13 mouse cellular contexts compared by ENCODE assay signal in the genomic region with DNA sequence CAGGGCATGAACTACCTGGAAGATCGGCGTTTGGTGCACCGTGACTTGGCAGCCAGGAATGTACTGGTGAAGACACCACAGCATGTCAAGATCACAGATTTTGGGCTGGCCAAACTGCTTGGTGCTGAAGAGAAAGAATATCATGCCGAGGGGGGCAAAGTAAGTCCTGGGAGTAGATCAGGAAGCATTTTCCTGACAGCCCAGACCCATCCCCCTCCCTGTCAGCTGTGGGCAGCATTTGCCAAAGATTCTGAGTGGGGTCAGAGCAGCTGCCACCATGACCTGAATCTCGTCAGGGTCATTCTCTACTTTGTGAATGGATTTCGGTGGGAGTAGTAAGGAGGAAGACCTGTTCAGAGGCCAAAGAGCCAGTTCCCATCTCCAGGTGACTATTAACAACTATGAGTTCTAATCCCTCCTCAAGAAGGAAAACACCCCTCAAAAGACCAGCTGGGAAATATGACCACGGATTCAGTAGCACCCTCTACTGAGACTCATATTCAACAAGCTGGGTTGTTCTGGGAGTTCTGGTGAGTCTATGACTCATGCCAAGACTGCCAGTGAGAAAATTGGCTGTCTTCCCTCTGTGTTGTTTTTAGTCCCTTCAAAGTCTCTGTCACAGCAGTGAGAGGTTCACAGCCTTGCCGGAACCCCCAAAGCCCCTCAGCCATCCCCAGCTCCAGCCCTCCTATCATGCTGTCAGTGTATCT. TPM values are rescaled to one million over a fixed set of nuclear protein-coding genes. Genes with fewer than 3 reads are reported as not detected.
DNase-seq lines count a peak whose midpoint lies in the region; ATAC-seq lines count a peak whose summit lies in the region.
"Had no signal": no experiment of that assay in that cellular context is flagged by ENCODE, and none has a peak within 500 bp of the region (broad histone marks: within the 10 kb centered on the region; RNA-seq: fewer than 3 reads in every experiment).

No protein-coding gene starts in this region.

- DNase-seq in heart, adult 8-10 months (ENCODE audit: low spot score), result peak; percentile 52
- peak; percentile 47 for DNase-seq in right cerebral cortex, adult 18-20 months
- DNase-seq in right cerebral cortex, postnatal 4 days, result no peak
- DNase-seq in layer of hippocampus, postnatal 36 days, result peak; percentile 15 to 18
- no peak for DNase-seq in spleen, postnatal 14 days (ENCODE audit: low spot score in 2 of 2)
- no peak for DNase-seq in testis, postnatal 14 days (ENCODE audit: low spot score)
- DNase-seq: thymus, postnatal 14 days had no signal

- H3K4me3 ChIP-seq in heart, embryonic 11.5 days (ENCODE audit: low read depth, low read length), result no peak overlapping the region
- H3K4me3 ChIP-seq: embryonic facial prominence, embryonic 13.5 days; intestine, embryonic 15.5 days; limb, embryonic 12.5 days; midbrain, embryonic 13.5 days had no signal

- H3K4me1 ChIP-seq in heart, embryonic 11.5 days (ENCODE audit: control insufficient read depth, insufficient read depth, low read length), result 0 out of 2 replicates have a peak, but pooled peaks cover 4% of the 10 kb centered on the region
- H3K4me1 ChIP-seq: midbrain, embryonic 13.5 days had no signal

- H3K36me3 ChIP-seq in heart, embryonic 11.5 days (ENCODE audit: control insufficient read depth, insufficient read depth, low read length), result no peaks in the 10 kb centered on the region
- H3K36me3 ChIP-seq: intestine, embryonic 15.5 days; limb, embryonic 12.5 days; midbrain, embryonic 13.5 days had no signal

- no peak overlapping the region for H3K27ac ChIP-seq in heart, embryonic 11.5 days (ENCODE audit: low read depth, low read length)
- H3K27ac ChIP-seq: embryonic facial prominence, embryonic 13.5 days; intestine, embryonic 15.5 days; limb, embryonic 12.5 days; midbrain, embryonic 13.5 days had no signal

- 69% methylated on average over 8 of the region's 8 CpGs for WGBS in heart, embryonic 11.5 days (ENCODE audit: insufficient replicate concordance)

- H3K4me2 ChIP-seq in heart, embryonic 11.5 days, result no peak overlapping the region
- H3K4me2 ChIP-seq: embryonic facial prominence, embryonic 13.5 days; intestine, embryonic 15.5 days; limb, embryonic 12.5 days; midbrain, embryonic 13.5 days had no signal

- no peaks in the 10 kb centered on the region for H3K9me3 ChIP-seq in heart, embryonic 11.5 days (replicated peaks; ENCODE audit: control insufficient read depth, low read length)
- H3K9me3 ChIP-seq: embryonic facial prominence, embryonic 13.5 days; intestine, embryonic 15.5 days; limb, embryonic 12.5 days; midbrain, embryonic 13.5 days had no signal

- H3K9ac ChIP-seq in heart, embryonic 11.5 days (ENCODE audit: low read depth, low read length), result no peak overlapping the region
- H3K9ac ChIP-seq: embryonic facial prominence, embryonic 13.5 days; intestine, embryonic 15.5 days; limb, embryonic 12.5 days; midbrain, embryonic 13.5 days had no signal

- no peaks in the 10 kb centered on the region for H3K27me3 ChIP-seq in heart, embryonic 11.5 days (ENCODE audit: control insufficient read depth, insufficient read depth, low read length)
- H3K27me3 ChIP-seq: intestine, embryonic 15.5 days; limb, embryonic 12.5 days; midbrain, embryonic 13.5 days had no signal

- no peak for ATAC-seq in heart, embryonic 11.5 days (replicated peaks; ENCODE audit: insufficient number of reproducible peaks, low FRiP score, low TSS enrichment)
- no peak for ATAC-seq in erythroblast, adult 5-6 weeks (replicated peaks; ENCODE audit: low FRiP score, poor library complexity, severe bottlenecking)
- ATAC-seq: intestine, embryonic 15.5 days; midbrain, embryonic 13.5 days had no signal

RNA-seq across cellular contexts. Expression of a gene that starts 46.7 kb away (rescaled TPM):
- under 1 TPM; 0.11 to 0.28 (median 0.19) TPM for total RNA-seq in heart, adult 8-10 months (2022)
- polyA plus RNA-seq in heart, embryonic 11.5 days (2014; fragmentation: Nextera tagmentation; extraction: Ambion mirVana), result 1.7 and 1.8 TPM in 2 replicates
- total RNA-seq in layer of hippocampus, postnatal 36 days (2021), result 1 to 10 TPM; 1.0 to 1.7 TPM
- 2.3 and 14.6 TPM in 2 replicates for total RNA-seq in erythroblast, adult 5-6 weeks (2015; ENCODE audit: low replicate concordance)
- 9.0 and 11.3 TPM in 2 replicates for total RNA-seq in erythroblast, adult 5-6 weeks (2017; ENCODE audit: low replicate concordance)

Comparison
In these comparisons a context has a peak if more than half of its experiments do, and no peak if none do; other contexts are left out.
1. DNase-seq: peak in heart, adult 8-10 months (single experiment), right cerebral cortex, adult 18-20 months (single experiment) and layer of hippocampus, postnatal 36 days (2 of 2); none in right cerebral cortex, postnatal 4 days (single experiment), spleen, postnatal 14 days (0 of 2) and testis, postnatal 14 days (single experiment).